Mouse (Mus musculus): ENCODE data around the gene Ddah2. TPM values are rescaled to one million over a fixed set of nuclear protein-coding genes. Genes with fewer than 3 reads are reported as not detected.
"Not testable (repeated sequence)": the region's sequence is repeated elsewhere in the genome, so short reads cannot be mapped to it uniquely, and the experiment has no call there.

The Ddah2 gene
- total RNA-seq, 2 experiments from 2014 or later = 55.1 to 67.4 TPM

- DNase-seq (ENCODE audit: low spot score in 2 of 2) = no peak
These were observed 32.6 kb upstream of the Ddah2 start for GRCm38 (mm10) chr17:35026206-35026605.

- no peak for DNase-seq (ENCODE audit: low spot score in 2 of 2)
These were observed 31.4 kb upstream of the Ddah2 start, which contains the start of gene Sapcd1 for GRCm38 (mm10) chr17:35027277-35028068. Gene Sapcd1 (minus strand): TSS chr17:35028016.

DNA sequence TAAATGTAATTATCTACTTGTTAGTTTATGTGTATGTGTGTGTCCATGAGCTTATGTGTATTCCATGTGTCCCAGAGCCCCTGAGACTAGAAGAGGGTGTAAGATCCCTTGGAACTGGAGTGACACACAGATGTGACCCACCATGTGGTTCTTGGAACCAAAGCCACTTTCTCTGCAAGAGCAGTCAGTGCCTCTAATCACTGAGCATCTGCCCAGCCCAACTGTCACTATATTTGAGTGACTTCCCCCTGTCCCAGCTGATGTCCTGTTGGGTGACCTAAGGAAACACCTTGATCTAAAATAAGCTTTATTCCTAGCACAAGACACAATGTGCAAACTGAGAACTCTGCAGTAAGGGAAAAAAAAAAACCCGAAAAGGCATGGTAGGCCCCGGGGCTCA is 30.5 kb upstream of the Ddah2 start:
- no peak for DNase-seq (ENCODE audit: low spot score in 2 of 2)

- no peak for DNase-seq (ENCODE audit: low spot score in 2 of 2)
These were observed 28.9 kb upstream of the Ddah2 start for GRCm38 (mm10) chr17:35029691-35030532.

GRCm38 (mm10) chr17:35031272-35031671 is 27.6 kb upstream of the Ddah2 start:
- DNase-seq (ENCODE audit: low spot score in 2 of 2) = no peak

GRCm38 (mm10) chr17:35031880-35032279 is 27.0 kb upstream of the Ddah2 start:
- DNase-seq (ENCODE audit: low spot score in 2 of 2) = no peak

DNA sequence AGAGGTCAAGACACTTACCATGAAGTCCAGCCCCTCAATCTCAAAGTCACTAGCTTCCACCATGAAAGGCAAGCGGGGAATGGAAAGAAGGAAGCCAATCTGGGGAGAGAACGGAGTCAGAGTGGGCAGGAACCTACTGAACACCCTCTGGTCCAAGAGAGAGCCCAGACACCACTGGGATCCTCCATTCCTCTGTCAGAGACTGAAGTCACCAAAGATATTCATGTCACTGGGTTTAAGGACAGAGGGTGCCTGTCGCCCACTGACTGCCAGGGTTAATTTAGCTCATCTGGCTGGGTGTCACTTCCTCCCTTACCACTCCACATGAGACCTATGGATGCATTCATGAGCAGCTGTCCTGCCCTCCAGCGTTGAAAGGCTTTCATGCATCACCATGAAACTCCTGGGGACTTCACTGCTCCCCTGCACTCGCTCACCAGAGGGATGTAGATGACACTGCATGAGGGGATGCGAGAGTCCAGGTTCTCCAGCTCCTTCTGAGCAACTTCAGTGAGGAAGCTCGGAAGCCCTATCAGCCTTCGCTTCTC is 26.4 kb upstream of the Ddah2 start:
- DNase-seq (ENCODE audit: low spot score in 2 of 2) = no peak

DNA sequence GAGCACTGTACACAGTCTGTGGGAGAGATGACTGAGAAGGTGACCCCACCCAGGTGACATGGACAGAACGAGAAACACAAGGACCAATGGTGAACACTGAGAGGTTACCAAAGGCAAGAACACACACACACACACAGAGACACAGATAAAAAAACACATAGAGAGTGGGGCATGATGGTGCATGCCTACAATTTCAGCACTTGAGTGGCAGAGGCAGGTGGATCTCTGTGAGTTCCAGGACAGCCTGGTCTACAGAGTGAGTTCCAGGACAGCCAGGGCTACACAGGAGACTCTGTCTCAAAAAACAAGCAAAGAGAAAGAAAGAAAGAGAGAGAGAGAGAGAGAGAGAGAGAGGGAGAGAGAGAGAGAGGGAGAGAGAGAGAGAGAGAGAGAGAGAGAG is 25.1 kb upstream of the Ddah2 start:
- not testable (repeated sequence) for DNase-seq (ENCODE audit: low spot score in 2 of 2)

DNA sequence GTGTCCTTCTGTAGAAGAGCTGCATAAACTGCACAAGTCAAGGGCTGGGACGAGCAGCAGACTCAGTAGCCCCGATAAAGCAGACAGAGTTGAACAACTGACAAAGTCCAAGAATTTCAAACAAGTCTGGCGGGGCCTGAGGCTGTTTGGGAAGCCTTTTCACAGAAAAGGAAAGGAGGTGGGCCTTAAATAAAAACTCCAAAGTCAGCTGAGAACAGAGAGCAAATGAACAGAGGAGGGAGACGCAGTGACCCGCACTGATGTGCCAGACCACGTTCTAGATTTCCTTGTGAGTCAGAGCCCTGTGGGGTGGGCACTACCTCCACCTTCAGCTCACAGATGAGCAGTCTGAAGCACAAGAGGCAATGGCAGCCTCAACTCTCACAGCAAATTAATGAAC is 23.9 kb upstream of the Ddah2 start:
- no peak for DNase-seq (ENCODE audit: low spot score in 2 of 2)

GRCm38 (mm10) chr17:35039121-35039873 is 19.5 kb upstream of the Ddah2 start:
- no peak for DNase-seq (ENCODE audit: low spot score in 2 of 2)

DNA sequence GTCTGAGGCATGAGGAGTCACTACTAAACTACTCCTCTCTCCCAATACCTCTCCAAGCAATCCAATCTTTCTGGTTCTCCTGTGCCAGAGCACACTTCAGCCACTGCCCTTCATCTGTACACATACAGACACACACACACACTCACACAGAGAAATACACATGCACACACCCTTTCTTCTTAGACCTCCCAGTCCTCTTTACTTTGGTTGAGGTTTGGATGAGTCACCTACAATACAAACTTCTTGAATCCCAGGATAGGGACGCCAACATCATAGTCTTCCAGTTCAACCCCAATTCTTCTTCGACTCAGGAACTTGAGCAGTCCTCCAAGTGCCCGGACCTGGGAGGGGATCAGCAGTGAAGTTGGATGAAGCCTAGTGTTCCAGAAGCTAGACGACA is 15.0 kb upstream of the Ddah2 start:
- no peak for DNase-seq (ENCODE audit: low spot score in 2 of 2)

GRCm38 (mm10) chr17:35044904-35045806 is 13.7 kb upstream of the Ddah2 start:
- no peak for DNase-seq (ENCODE audit: low spot score in 2 of 2)

DNA sequence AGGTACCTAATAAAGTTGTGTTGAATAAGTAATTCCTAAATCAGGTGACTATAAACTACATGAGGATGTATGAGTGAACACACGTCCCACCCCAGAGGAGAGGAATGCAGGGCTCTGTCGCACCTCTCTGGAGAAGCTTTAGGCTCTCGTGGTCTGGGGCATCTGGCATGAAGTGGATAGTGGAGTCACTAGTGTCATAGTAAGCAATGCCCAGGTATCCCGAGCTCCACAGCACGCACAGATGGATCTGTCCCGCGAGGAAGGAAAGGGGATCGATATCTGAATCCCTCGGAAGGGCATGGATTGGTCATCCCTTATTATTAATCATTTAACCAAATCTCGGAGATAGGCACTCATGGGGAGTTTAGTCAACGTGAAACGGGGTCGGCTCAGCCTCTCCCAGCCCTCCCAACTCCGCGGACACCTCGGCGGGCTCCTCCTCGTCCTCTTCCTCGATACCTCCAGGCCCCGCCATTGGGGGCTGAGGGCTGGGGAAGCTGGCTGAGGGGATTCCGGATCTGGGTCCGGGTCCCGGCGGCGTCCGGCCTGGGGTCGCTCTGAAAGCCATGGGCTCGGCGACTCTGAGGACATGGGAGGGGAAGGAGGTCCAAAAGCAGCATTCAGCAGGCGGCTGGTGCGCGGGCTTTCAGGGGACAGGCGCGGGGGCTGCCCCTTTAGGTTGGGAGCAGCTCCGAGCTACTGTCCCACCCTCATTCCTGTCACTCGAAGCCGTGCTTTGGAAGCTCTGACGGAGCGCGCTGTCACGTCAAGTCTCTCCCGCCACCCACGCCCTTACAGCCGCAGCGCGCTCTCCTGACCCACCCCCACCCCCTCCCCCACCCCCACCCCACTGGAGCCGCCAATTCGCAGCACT is 12.8 kb upstream of the Ddah2 start:
- no peak for DNase-seq (ENCODE audit: low spot score in 2 of 2)

DNA sequence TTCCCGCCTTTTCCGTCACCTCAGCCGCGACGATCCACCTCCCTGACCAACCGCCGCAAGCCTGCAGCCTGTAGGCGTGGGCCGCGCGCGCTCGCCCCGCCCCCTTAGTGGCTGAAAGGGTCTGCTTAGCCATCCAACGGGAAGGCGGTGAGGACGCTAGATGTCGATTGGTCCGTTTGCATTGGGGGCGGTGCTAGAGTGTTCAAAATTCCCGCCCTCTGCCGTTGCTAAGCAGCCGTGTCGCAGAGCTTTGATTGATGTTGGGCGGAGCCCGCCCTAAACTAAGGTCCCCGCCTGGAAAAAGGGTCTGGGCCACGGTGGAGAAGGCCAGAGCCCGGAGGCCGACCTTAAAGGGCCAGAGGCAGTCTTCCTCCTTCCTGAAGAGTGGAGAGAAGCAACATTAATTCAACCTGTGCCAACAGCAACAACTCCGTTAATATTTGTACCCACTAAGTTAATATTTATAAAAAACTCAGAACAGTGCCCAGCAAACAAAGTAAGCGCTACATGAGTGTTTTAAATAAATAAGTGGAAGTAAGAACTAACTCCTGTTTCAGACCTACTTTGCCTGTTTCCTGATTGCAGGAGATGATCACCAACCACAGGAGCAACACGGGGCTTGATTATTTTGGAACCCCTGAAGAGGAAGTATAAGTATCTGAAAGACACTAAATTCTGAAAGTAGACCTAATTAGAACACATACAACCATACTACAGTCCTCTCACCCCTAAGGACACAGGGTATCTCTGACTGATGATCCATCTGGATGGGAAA is 12.0 kb upstream of the Ddah2 start, which contains the start of gene Msh5:
Gene Msh5 (minus strand): TSS at position 65 of the 775 bp plus-strand sequence.
- peak; percentile 91 to 93 for DNase-seq (ENCODE audit: low spot score in 2 of 2)

- DNase-seq (ENCODE audit: low spot score in 2 of 2) = no peak
These were observed 11.1 kb upstream of the Ddah2 start for GRCm38 (mm10) chr17:35047688-35048087.

- DNase-seq (ENCODE audit: low spot score in 2 of 2) = no peak
These were observed 10.5 kb upstream of the Ddah2 start for GRCm38 (mm10) chr17:35048149-35048931.

GRCm38 (mm10) chr17:35048932-35049440 is 9.8 kb upstream of the Ddah2 start:
- no peak for DNase-seq (ENCODE audit: low spot score in 2 of 2)

Measured in adrenal gland, postnatal 4 days (tissue).